Mouse (Mus musculus) heart, embryonic 11.5 days (tissue): ENCODE results near the gene Tmem163. TPM values are rescaled to one million over a fixed set of nuclear protein-coding genes. Genes with fewer than 3 reads are reported as not detected.

Experiments
- ATAC-seq: fragments of 200-750 bp; cut with Nextera tagmentation; replicated peaks from 2 replicates; pipeline ENCODE4 v1.8.0; 2017; ENCODE audit warnings: moderate library complexity; ENCODE audit not compliant: insufficient number of reproducible peaks, low FRiP score, low TSS enrichment
- H3K27ac ChIP-seq: fragments of 300-500 bp; sonication (generic); 2 replicates; pipeline ENCODE4 v1.5.1; 2014; ENCODE audit warnings: mild to moderate bottlenecking, low read depth, low read length
- H3K27me3 ChIP-seq: fragments of 300-500 bp; sonication (generic); 2 replicates; pipeline ENCODE4 v1.6.1; 2014; ENCODE audit warnings: mild to moderate bottlenecking, low read length, mixed read lengths; ENCODE audit not compliant: control insufficient read depth, insufficient read depth
- H3K36me3 ChIP-seq: fragments of 300-500 bp; sonication (generic); 2 replicates; pipeline ENCODE4 v1.6.1; 2014; ENCODE audit warnings: mild to moderate bottlenecking, low read length, moderate library complexity, mixed read lengths; ENCODE audit not compliant: control insufficient read depth, insufficient read depth
- H3K4me1 ChIP-seq: fragments of 300-500 bp; sonication (generic); 2 replicates; pipeline ENCODE4 v1.6.1; 2014; ENCODE audit warnings: low read length; ENCODE audit not compliant: control insufficient read depth, insufficient read depth
- H3K4me2 ChIP-seq: fragments of 300-500 bp; sonication (generic); 2 replicates; pipeline ENCODE4 v1.6.1; 2014; ENCODE audit warnings: mild to moderate bottlenecking, moderate library complexity
- H3K4me3 ChIP-seq: fragments of 300-500 bp; sonication (generic); 2 replicates; pipeline ENCODE4 v1.5.1; 2014; ENCODE audit warnings: low read depth, low read length
- H3K9ac ChIP-seq: fragments of 300-500 bp; sonication (generic); 2 replicates; pipeline ENCODE4 v1.6.1; 2014; ENCODE audit warnings: mild to moderate bottlenecking, low read depth, low read length, moderate library complexity
- H3K9me3 ChIP-seq: fragments of 300-500 bp; sonication (generic); replicated peaks from 2 replicates; pipeline ENCODE4 v1.6.1; 2016; ENCODE audit warnings: low read length; ENCODE audit not compliant: control insufficient read depth
- WGBS: fragments of 180-500 bp; shearing (Covaris S2); extraction: QIAGEN DNeasy Blood & Tissue Kit; methylation state at CpG from one replicate; pipeline ENCODE4 v1.1.7; 2014; ENCODE audit not compliant: insufficient replicate concordance; 5-methylcytosine and 5-hydroxymethylcytosine counted together
- polyA plus RNA-seq: library from polyadenylated mRNA; unstranded; fragments of >200 nt; fragmentation: Nextera tagmentation; extraction: Ambion mirVana; gene quantifications from 2 replicates; pipeline ENCODE4 v1.2.1, GENCODE M21; 2014

The Tmem163 gene
- polyA plus RNA-seq, 1 experiment from 2014 or later, result 30.5 TPM

DNA sequence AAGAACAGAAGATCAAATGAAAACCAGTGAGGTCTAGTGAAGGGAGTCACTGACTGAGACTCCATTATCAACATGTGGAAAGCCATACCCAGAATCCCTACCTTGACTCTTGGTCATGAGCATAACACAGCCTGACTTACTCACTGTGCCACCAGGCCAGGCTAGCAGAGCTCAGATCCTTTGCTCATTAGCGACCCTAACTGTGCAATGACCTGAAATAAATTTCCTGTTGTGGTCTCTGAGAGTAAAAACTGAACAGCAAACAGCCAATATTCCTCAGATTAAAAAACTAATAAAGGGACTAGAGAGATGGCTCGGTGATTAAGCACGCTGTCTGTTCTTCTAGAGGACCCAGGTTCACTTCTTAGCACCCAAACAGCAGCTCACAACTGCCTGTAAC is 106.2 kb downstream of the Tmem163 start:
- Histone ChIP-seq H3K4me2 (no peak overlapping the region), H3K27me3 (no peaks in the 10 kb centered on the region), H3K4me3 (no peak overlapping the region), H3K9me3 (0 out of 2 replicates have a peak, but pooled peaks cover 2% of the 10 kb centered on the region), H3K27ac (no peak overlapping the region), H3K4me1 (peaks cover 9% of the 10 kb centered on the region), H3K9ac (no peak overlapping the region), H3K36me3 (no peaks in the 10 kb centered on the region)
- 84% methylated on average over 3 of the region's 3 CpGs for WGBS
- no peak for ATAC-seq

DNA sequence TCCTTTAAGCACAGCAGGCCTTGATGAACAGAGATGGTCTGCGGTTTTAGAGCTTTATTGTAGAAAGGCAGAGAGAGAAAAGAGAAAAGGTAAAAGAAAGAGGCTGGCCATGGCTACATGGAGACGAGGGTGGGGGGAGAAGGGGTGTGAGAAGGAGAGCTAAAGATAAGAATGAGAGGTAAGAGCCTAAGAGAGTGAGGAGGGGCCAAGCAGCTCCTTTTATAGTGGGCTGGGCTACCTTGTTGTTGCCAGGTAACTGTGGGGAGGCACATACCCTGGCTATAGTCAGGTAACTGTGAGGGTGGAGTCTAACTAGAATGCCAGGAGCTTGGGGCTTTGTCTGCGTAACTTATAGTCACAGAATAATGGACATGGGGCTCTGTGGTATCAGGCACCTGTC is 110.7 kb downstream of the Tmem163 start:
- no peak overlapping the region for H3K4me2 ChIP-seq
- WGBS, result 68% methylated on average over 3 of the region's 3 CpGs
- no peaks in the 10 kb centered on the region for H3K27me3 ChIP-seq
- H3K4me1 ChIP-seq, result no peaks in the 10 kb centered on the region
- ATAC-seq, result no peak
- H3K36me3 ChIP-seq, result no peaks in the 10 kb centered on the region
- H3K27ac ChIP-seq, result no peak overlapping the region
- H3K9ac ChIP-seq, result no peak overlapping the region
- H3K4me3 ChIP-seq, result no peak overlapping the region
- 0 out of 2 replicates have a peak, but pooled peaks cover 2% of the 10 kb centered on the region for H3K9me3 ChIP-seq

DNA sequence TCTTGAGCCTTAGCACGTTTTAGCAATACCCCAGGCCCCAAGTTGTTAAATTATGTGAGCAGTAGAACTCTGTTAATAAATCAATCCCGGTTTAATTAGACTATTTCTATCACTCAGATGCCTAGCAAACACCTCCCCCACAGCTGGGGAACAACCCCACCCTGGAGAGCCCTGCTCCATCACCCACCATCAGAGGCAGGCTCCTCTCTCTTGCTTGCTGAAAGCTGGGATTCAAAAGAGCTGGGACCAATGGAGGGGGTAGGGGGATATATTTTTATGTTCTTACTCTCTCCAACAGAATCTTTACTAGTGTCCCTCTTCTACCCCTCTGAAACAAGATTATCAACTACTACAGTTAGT is 122.9 kb downstream of the Tmem163 start:
- no peak overlapping the region for H3K9ac ChIP-seq
- no peaks in the 10 kb centered on the region for H3K27me3 ChIP-seq
- no peaks in the 10 kb centered on the region for H3K36me3 ChIP-seq
- no peak overlapping the region for H3K27ac ChIP-seq
- no peaks in the 10 kb centered on the region for H3K4me1 ChIP-seq
- H3K4me3 ChIP-seq, result no peak overlapping the region
- no peaks in the 10 kb centered on the region; the same call in 1 of the 2 replicates for H3K9me3 ChIP-seq
- H3K4me2 ChIP-seq, result no peak overlapping the region
- ATAC-seq, result no peak
- 55% methylated on average over 2 of the region's 2 CpGs for WGBS

DNA sequence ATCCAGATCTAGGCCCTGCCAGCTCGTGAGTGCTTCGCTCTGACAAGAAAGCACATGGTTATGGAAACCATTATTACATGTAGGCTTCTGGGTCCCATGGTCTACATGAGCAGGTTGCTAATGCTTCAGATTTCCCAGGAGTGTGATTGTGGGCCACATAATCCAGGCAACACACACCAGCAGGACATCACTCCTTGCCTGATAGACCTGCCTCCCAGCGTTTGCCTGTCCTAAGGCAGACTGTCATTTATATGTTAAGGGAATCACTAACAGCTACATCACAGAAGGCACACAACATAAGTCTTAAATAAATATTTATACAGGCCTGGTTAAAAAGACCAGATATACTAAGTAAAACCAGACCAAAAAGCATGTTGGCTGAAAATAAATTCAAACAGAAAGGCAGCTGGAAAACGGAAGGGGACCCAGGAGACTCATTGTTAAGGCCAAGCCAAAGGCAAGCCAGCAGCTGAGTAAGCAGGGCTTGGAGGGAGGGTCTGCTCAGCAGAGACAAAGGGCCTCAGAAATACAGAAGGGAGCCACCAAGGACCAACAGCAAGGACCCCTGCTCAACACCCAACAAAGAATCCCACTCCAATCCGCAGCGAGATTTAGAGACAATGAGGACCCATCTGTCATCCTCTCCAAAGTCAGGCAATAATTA is 123.4 kb downstream of the Tmem163 start:
- Histone ChIP-seq H3K36me3 (no peaks in the 10 kb centered on the region), H3K4me2 (no peak overlapping the region), H3K9me3 (no peaks in the 10 kb centered on the region; the same call in 1 of the 2 replicates), H3K9ac (no peak overlapping the region), H3K27ac (no peak overlapping the region), H3K27me3 (no peaks in the 10 kb centered on the region), H3K4me1 (no peaks in the 10 kb centered on the region), H3K4me3 (no peak overlapping the region)
- WGBS, result 73% methylated on average over 6 of the region's 6 CpGs
- no peak for ATAC-seq

DNA sequence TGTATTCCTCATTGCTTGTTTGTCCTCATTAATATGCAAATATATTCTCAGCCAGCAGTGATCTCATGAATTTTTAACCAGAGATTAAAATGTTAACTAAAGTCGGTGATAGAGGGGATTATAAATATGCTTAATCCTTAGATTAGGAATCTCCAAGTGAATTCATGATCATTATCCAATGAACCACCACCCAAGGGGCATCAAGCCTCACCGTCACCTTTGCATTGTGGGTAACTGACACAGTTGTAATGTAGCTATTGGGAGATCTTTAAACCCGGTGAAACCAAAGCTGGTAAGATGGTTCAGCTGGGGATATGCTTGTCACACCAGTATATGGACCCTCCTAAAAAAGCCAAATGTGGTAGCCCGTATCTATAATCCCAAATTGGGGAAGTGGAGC is 131.3 kb downstream of the Tmem163 start:
- H3K9ac ChIP-seq, result no peak overlapping the region
- no peak overlapping the region for H3K27ac ChIP-seq
- no peaks in the 10 kb centered on the region for H3K9me3 ChIP-seq
- no peaks in the 10 kb centered on the region for H3K36me3 ChIP-seq
- no peak for ATAC-seq
- no peaks in the 10 kb centered on the region for H3K27me3 ChIP-seq
- H3K4me3 ChIP-seq, result no peak overlapping the region
- WGBS, result 69% methylated on average over 4 of the region's 4 CpGs
- no peak overlapping the region for H3K4me2 ChIP-seq
- H3K4me1 ChIP-seq, result no peaks in the 10 kb centered on the region

DNA sequence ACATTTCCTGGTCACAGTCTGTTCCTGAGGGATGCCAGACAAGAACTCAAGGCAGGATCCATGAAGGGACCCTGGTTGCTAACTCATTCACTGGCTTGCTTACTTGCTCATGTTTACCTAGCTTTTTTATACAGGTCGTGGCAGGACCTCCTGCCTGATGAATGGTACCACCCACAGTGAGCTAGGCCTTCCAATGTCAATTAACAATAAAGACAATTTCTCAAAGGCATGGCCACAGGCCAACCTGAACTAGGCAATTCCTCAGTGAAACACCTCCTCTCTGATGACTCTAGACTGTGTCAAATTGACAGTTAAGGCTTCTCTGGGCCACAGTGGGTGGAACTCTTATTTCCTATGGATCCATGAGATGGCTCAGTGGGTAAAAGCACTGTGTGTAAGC is 136.6 kb downstream of the Tmem163 start:
- 51% methylated on average over 1 of the region's 1 CpGs for WGBS
- Histone ChIP-seq H3K4me1 (0 out of 2 replicates have a peak, but pooled peaks cover under 1% of the 10 kb centered on the region), H3K27me3 (no peaks in the 10 kb centered on the region), H3K9ac (no peak overlapping the region), H3K27ac (no peak overlapping the region), H3K9me3 (no peaks in the 10 kb centered on the region), H3K4me2 (no peak overlapping the region), H3K4me3 (no peak overlapping the region), H3K36me3 (no peaks in the 10 kb centered on the region)
- no peak for ATAC-seq

DNA sequence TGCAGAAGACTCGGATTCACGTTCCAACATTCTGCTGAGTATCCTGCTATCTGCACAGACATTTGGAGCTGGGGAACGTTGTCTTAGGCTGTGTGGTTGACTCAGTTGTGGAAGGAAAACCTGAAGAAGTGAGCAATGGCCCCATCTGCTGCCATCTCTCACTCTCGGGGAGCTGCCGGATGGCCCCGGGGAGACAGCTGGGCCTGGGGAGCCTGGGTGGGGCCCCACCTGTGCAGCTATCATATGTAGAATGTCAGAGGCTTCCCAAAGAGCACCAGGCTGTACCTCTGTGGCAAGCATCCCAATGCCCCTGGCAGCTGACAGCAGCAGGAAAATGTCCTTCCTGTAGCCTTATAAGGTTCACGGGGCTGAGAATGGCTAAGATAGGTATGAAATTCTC is 137.4 kb downstream of the Tmem163 start:
- Histone ChIP-seq H3K36me3 (no peaks in the 10 kb centered on the region), H3K9me3 (no peaks in the 10 kb centered on the region), H3K27ac (no peak overlapping the region), H3K27me3 (no peaks in the 10 kb centered on the region), H3K4me1 (0 out of 2 replicates have a peak, but pooled peaks cover 5% of the 10 kb centered on the region), H3K4me3 (no peak overlapping the region), H3K9ac (no peak overlapping the region), H3K4me2 (no peak overlapping the region)
- WGBS, result 84% methylated on average over 7 of the region's 7 CpGs
- ATAC-seq, result no peak

DNA sequence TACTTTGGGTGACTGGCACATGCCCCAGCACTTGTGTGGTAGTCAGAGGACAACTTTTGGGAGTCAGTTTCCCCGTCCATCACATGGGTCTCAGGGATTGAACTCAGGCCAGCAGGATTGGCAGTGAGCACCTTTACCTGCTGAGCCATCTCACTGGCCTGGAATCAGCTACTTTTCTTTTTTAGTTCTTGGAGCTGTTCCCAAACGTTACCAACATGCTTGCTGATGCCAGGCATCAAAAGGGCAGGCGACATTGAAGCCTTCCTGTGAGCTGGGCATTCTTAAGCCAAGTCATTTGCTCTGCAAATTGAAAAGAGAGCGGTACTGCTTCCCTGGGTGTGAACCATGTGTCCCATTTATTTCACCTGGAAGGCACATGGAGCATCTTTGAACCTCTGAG is 137.8 kb downstream of the Tmem163 start:
- Histone ChIP-seq H3K9ac (no peak overlapping the region), H3K4me3 (no peak overlapping the region), H3K4me1 (peaks cover 8% of the 10 kb centered on the region; the same call in 1 of the 2 replicates), H3K9me3 (no peaks in the 10 kb centered on the region), H3K27ac (no peak overlapping the region), H3K4me2 (no peak overlapping the region), H3K27me3 (no peaks in the 10 kb centered on the region), H3K36me3 (no peaks in the 10 kb centered on the region)
- no peak for ATAC-seq
- 79% methylated on average over 4 of the region's 4 CpGs for WGBS
